Mouse (Mus musculus) thymus, adult 2 months (tissue): ENCODE results near the gene Gsap.

Experiments
- CTCF ChIP-seq: fragments of 200-500 bp; IDR thresholded peaks from 2 replicates; pipeline ENCODE4 v1.5.1; 2012; ENCODE audit warnings: mild to moderate bottlenecking, control low read depth, low read length, moderate library complexity, borderline replicate concordance; ENCODE audit not compliant: control insufficient read depth, poor library complexity, insufficient read depth; ENCODE audit errors: extremely low read depth
- POLR2A ChIP-seq: fragments of 200-500 bp; IDR thresholded peaks from 2 replicates; pipeline ENCODE4 v1.6.1; 2012; ENCODE audit warnings: mild to moderate bottlenecking, low read length, control low read depth, moderate library complexity; ENCODE audit not compliant: control insufficient read depth, poor library complexity, insufficient read depth; ENCODE audit errors: extremely low read depth

GRCm38 (mm10) chr5:21136575-21136974 lies 49.5 kb upstream of the Gsap start:
- TF ChIP-seq POLR2A (no peak), CTCF (no peak)
